Mouse (Mus musculus) liver, adult 2 months (tissue): ENCODE measurements at regions not wholly inside any gene's neighbourhood (a gene's known extent, or its start where the extent isn't known, plus 50 kb on each side); places are given as distances from the start of the nearest gene placed in this dataset.
A peak's percentile ranks its signal among the peaks of the same experiment; 100 is the strongest.

ENCODE experiments used
- DNase-seq: peaks from one replicate; pipeline ENCODE4 v3.0.0-alpha.2; 2011; ENCODE audit warnings: low read depth, low spot score; ENCODE audit errors: extremely low read depth
- H3K27ac ChIP-seq: fragments of 200-500 bp; replicated peaks from 2 replicates; pipeline ENCODE4 v1.5.1; 2012; ENCODE audit warnings: low read depth, mild to moderate bottlenecking, control low read depth, inconsistent platforms, low read length; ENCODE audit not compliant: insufficient read depth
- H3K27me3 ChIP-seq: fragments of 200-500 bp; 2 replicates; pipeline ENCODE4 v1.6.1; 2012; ENCODE audit warnings: mild to moderate bottlenecking, moderate library complexity, low read length, inconsistent platforms; ENCODE audit not compliant: control insufficient read depth, insufficient read depth
- H3K36me3 ChIP-seq: fragments of 200-500 bp; 2 replicates; pipeline ENCODE4 v1.6.1; 2012; ENCODE audit warnings: low read length, inconsistent platforms; ENCODE audit not compliant: control insufficient read depth, insufficient read depth
- H3K4me1 ChIP-seq: fragments of 200-500 bp; 2 replicates; pipeline ENCODE4 v1.6.1; 2011; ENCODE audit warnings: low read length; ENCODE audit not compliant: control insufficient read depth, insufficient read depth
- H3K4me3 ChIP-seq: fragments of 200-500 bp; 2 replicates; pipeline ENCODE4 v1.5.1; 2011; ENCODE audit warnings: low read depth, mild to moderate bottlenecking, control low read depth, low read length, moderate library complexity; ENCODE audit not compliant: insufficient read depth
- H3K79me2 ChIP-seq: fragments of 200-500 bp; 2 replicates; pipeline ENCODE4 v1.6.1; 2012; ENCODE audit warnings: inconsistent platforms, mild to moderate bottlenecking, low read length, moderate library complexity; ENCODE audit not compliant: control insufficient read depth, insufficient read depth
- H3K9ac ChIP-seq: fragments of 200-500 bp; 2 replicates; pipeline ENCODE4 v1.6.1; 2012; ENCODE audit warnings: low read depth, mild to moderate bottlenecking, control low read depth, inconsistent platforms, low read length
- CTCF ChIP-seq: fragments of 200-500 bp; IDR thresholded peaks from 2 replicates; pipeline ENCODE4 v1.5.1; 2011; ENCODE audit warnings: low read depth, low read length, control low read depth
- POLR2A ChIP-seq: fragments of 200-500 bp; IDR thresholded peaks from 2 replicates; pipeline ENCODE4 v1.6.1; 2011; ENCODE audit warnings: low read length, control low read depth; ENCODE audit not compliant: insufficient read depth; ENCODE audit errors: extremely low read depth
- WGBS: fragments of 180-500 bp; shearing (Covaris S2); methylation state at CpG from one replicate; pipeline ENCODE4 v1.1.7; 2018; 5-methylcytosine and 5-hydroxymethylcytosine counted together

DNA sequence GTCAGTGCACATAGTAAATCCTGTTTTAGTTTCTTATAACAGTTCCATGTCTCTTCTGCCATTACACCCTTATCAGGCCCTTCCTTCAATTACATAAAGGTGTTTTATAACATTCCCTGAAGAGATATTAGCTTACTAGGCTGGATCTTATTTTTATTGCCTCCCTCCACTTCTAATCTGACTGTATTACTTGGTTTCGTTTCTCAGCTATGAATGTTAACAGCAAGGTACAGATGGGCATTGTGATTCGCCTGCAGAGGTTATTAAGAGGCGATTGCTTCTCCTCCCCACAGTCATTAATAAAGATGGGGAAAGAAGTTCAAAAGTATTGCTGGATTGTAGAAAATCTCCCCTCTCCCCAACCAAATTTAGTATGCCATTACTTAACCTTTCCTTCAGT lies 66.4 kb upstream of the Frg1 start:
- H3K27me3 ChIP-seq, result no peaks in the 10 kb centered on the region
- H3K4me3 ChIP-seq, result no peak overlapping the region
- no peaks in the 10 kb centered on the region for H3K4me1 ChIP-seq
- H3K27ac ChIP-seq, result no peak overlapping the region
- WGBS, result 88% methylated on average over 3 of the region's 3 CpGs
- no peak for DNase-seq
- no peaks in the 10 kb centered on the region for H3K79me2 ChIP-seq
- no peak for TF ChIP-seq POLR2A
- no peak for TF ChIP-seq CTCF
- H3K9ac ChIP-seq, result no peak overlapping the region
- no peaks in the 10 kb centered on the region for H3K36me3 ChIP-seq

- no peak overlapping the region for H3K4me3 ChIP-seq
- H3K9ac ChIP-seq, result no peak overlapping the region
- H3K79me2 ChIP-seq, result no peaks in the 10 kb centered on the region
- H3K27ac ChIP-seq, result no peak overlapping the region
- no peaks in the 10 kb centered on the region for H3K36me3 ChIP-seq
- peak; percentile 41 for DNase-seq
- no peak for TF ChIP-seq CTCF
- H3K27me3 ChIP-seq, result no peaks in the 10 kb centered on the region
- H3K4me1 ChIP-seq, result peaks cover 2% of the 10 kb centered on the region; the same call in 1 of the 2 replicates
- WGBS, result 24% methylated on average over 8 of the region's 8 CpGs
Measured at GRCm38 (mm10) chr8:41472992-41473699, 56.3 kb upstream of the Frg1 start.

DNA sequence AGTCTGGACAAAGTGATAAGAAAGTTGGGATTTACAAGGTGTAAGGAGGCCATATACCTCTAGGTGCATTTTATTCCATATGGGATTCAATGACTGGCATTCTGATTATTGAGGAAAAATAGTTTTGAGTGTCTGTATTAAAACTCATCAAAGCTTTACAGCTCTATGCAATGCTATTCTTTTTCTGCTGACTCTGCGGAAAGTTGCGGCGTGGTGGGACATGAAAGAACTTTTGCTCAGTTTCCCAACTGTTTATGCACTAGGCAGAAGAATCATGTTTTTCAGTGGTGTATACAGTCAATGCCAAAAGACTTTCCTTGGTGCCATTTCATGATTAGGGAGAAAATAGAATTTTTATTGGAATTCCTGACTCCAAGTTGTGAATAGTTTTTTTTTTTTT lies 55.4 kb upstream of the Frg1 start:
- Histone ChIP-seq H3K27ac (no peak overlapping the region), H3K4me3 (no peak overlapping the region), H3K36me3 (no peaks in the 10 kb centered on the region), H3K4me1 (peaks cover 2% of the 10 kb centered on the region; the same call in 1 of the 2 replicates), H3K27me3 (no peaks in the 10 kb centered on the region), H3K79me2 (no peaks in the 10 kb centered on the region), H3K9ac (no peak overlapping the region)
- no peak for TF ChIP-seq CTCF
- TF ChIP-seq POLR2A, result no peak
- WGBS, result 96% methylated on average over 3 of the region's 3 CpGs
- no peak for DNase-seq
